Mouse (Mus musculus) megakaryocyte, adult 5-6 weeks (primary cell): Measurements from ENCODE around the gene G430095P16Rik. TPM values are rescaled to one million over a fixed set of nuclear protein-coding genes. Genes with fewer than 3 reads are reported as not detected.

Source experiments
- ATAC-seq: 2 replicates; pipeline ENCODE4 v1.8.0; 2016; ENCODE audit warnings: mild to moderate bottlenecking, inconsistent platforms; ENCODE audit not compliant: poor library complexity, severe bottlenecking
- total RNA-seq, 2 experiments: library from RNA; stranded (forward) in 1 of 2; stranded (reverse) in 1 of 2; fragments of 153-499, 151-499 nt in 1 of 2; fragments of 221-1000, 200-1000 nt in 1 of 2; gene quantifications; 2 replicates each; pipeline versions ENCODE4 v1.2.3 to v1.2.4; 2015 to 2017

G430095P16Rik gene
- total RNA-seq, 2 experiments from 2014 or later: 25.5 to 40.4 TPM

- ATAC-seq: no peak
Measured at GRCm38 (mm10) chr8:84768343-84769095, 45.7 kb downstream of the G430095P16Rik start.

GRCm38 (mm10) chr8:84769324-84769723, 46.5 kb downstream of the G430095P16Rik start:
- no peak for ATAC-seq

- ATAC-seq: no peak
Measured at GRCm38 (mm10) chr8:84770100-84770953, 47.5 kb downstream of the G430095P16Rik start.

GRCm38 (mm10) chr8:84771000-84771687, 48.3 kb downstream of the G430095P16Rik start:
- no peak for ATAC-seq

- ATAC-seq: peak; percentile 34; the same call in 1 of the 2 replicates
Measured at GRCm38 (mm10) chr8:84771941-84772378, 49.2 kb downstream of the G430095P16Rik start.

GRCm38 (mm10) chr8:84772628-84773027, 49.8 kb downstream of the G430095P16Rik start:
- ATAC-seq: no peak

- no peak for ATAC-seq
Measured at GRCm38 (mm10) chr8:84773304-84773703, 50.5 kb downstream of the G430095P16Rik start.

GRCm38 (mm10) chr8:84773833-84774232, 51.0 kb downstream of the G430095P16Rik start:
- ATAC-seq: no peak

- ATAC-seq: no peak
Measured at GRCm38 (mm10) chr8:84774473-84774911, 51.7 kb downstream of the G430095P16Rik start.

- peak; percentile 74 for ATAC-seq
Measured at GRCm38 (mm10) chr8:84775105-84775591, 52.3 kb downstream of the G430095P16Rik start.

- peak; percentile 19; the same call in 1 of the 2 replicates for ATAC-seq
Measured at GRCm38 (mm10) chr8:84775621-84776113, 52.9 kb downstream of the G430095P16Rik start.

Other genes starting within 250 kb of the G430095P16Rik start
- gene Ier2, start 60.2 kb upstream of the G430095P16Rik start, total RNA-seq (2015): 86.1 and 87.5 TPM in 2 replicates
- 62.7 and 65.3 TPM in 2 replicates for gene Ier2, start 60.2 kb upstream of the G430095P16Rik start, total RNA-seq (2017)
- gene Trmt1, start 36.7 kb upstream of the G430095P16Rik start, total RNA-seq (2015): 29.5 and 35.9 TPM in 2 replicates
- gene Trmt1, start 36.7 kb upstream of the G430095P16Rik start, total RNA-seq (2017): 37.6 and 40.4 TPM in 2 replicates
- gene Nacc1, start 35.1 kb upstream of the G430095P16Rik start, total RNA-seq (2015): 42.8 and 43.0 TPM in 2 replicates
- gene Nacc1, start 35.1 kb upstream of the G430095P16Rik start, total RNA-seq (2017): 31.8 and 36.8 TPM in 2 replicates
- 69.0 and 69.9 TPM in 2 replicates for gene Lyl1, start 21.6 kb upstream of the G430095P16Rik start, total RNA-seq (2015)
- gene Lyl1, start 21.6 kb upstream of the G430095P16Rik start, total RNA-seq (2017): 60.3 and 62.0 TPM in 2 replicates
- 23.8 and 26.9 TPM in 2 replicates for gene Nfix, start 77.3 kb downstream of the G430095P16Rik start, total RNA-seq (2015)
- 7.7 and 17.0 TPM in 2 replicates for gene Nfix, start 77.3 kb downstream of the G430095P16Rik start, total RNA-seq (2017)
- gene Dand5, start 99.8 kb downstream of the G430095P16Rik start, total RNA-seq (2015): 1.4 and 2.6 TPM in 2 replicates
- 0.28 and 4.4 TPM in 2 replicates for gene Dand5, start 99.8 kb downstream of the G430095P16Rik start, total RNA-seq (2017)
- 6.3 and 6.6 TPM in 2 replicates for gene Gadd45gip1, start 108.5 kb downstream of the G430095P16Rik start, total RNA-seq (2015)
- gene Gadd45gip1, start 108.5 kb downstream of the G430095P16Rik start, total RNA-seq (2017): 13.9 and 20.5 TPM in 2 replicates
- gene Rad23a, start 117.7 kb downstream of the G430095P16Rik start, total RNA-seq (2015): 35.6 and 36.9 TPM in 2 replicates
- 27.6 and 29.5 TPM in 2 replicates for gene Rad23a, start 117.7 kb downstream of the G430095P16Rik start, total RNA-seq (2017)
- 163 and 187 TPM in 2 replicates for gene Calr, start 123.9 kb downstream of the G430095P16Rik start, total RNA-seq (2015)
- 821 and 830 TPM in 2 replicates for gene Calr, start 123.9 kb downstream of the G430095P16Rik start, total RNA-seq (2017)
- 11.6 and 17.3 TPM in 2 replicates for gene Farsa, start 134.0 kb downstream of the G430095P16Rik start, total RNA-seq (2015)
- gene Farsa, start 134.0 kb downstream of the G430095P16Rik start, total RNA-seq (2017): 49.7 and 53.4 TPM in 2 replicates
- gene Syce2, start 149.1 kb downstream of the G430095P16Rik start, total RNA-seq (2015): 67.7 and 97.1 TPM in 2 replicates
- 46.2 and 47.5 TPM in 2 replicates for gene Syce2, start 149.1 kb downstream of the G430095P16Rik start, total RNA-seq (2017)
- gene Gcdh, start 170.9 kb downstream of the G430095P16Rik start, total RNA-seq (2015): 7.4 and 8.8 TPM in 2 replicates
- 9.7 and 11.9 TPM in 2 replicates for gene Gcdh, start 170.9 kb downstream of the G430095P16Rik start, total RNA-seq (2017)
- 2.0 and 5.2 TPM in 2 replicates for gene Klf1, start 178.9 kb downstream of the G430095P16Rik start, total RNA-seq (2015)
- gene Klf1, start 178.9 kb downstream of the G430095P16Rik start, total RNA-seq (2017): 1.8 and 8.7 TPM in 2 replicates
- gene Dnase2a, start 185.6 kb downstream of the G430095P16Rik start, total RNA-seq (2015): 15.2 and 30.1 TPM in 2 replicates
- gene Dnase2a, start 185.6 kb downstream of the G430095P16Rik start, total RNA-seq (2017): 27.4 and 39.0 TPM in 2 replicates
- gene Mast1, start 214.4 kb downstream of the G430095P16Rik start, total RNA-seq (2015): 0.02 TPM in 1 of 2 replicates, not detected in the other
- 0.07 and 0.08 TPM in 2 replicates for gene Mast1, start 214.4 kb downstream of the G430095P16Rik start, total RNA-seq (2017)
- gene Rtbdn, start 224.0 kb downstream of the G430095P16Rik start, total RNA-seq (2015): not detected in 2 replicates
- not detected in 2 replicates for gene Rtbdn, start 224.0 kb downstream of the G430095P16Rik start, total RNA-seq (2017)
- gene Gm49661, start 246.4 kb downstream of the G430095P16Rik start, total RNA-seq (2015): 3.2 TPM in 1 of 2 replicates, not detected in the other
- gene Gm49661, start 246.4 kb downstream of the G430095P16Rik start, total RNA-seq (2017): not detected in 2 replicates
- 180 and 184 TPM in 2 replicates for gene Prdx2, start 246.6 kb downstream of the G430095P16Rik start, total RNA-seq (2015)
- 230 and 256 TPM in 2 replicates for gene Prdx2, start 246.6 kb downstream of the G430095P16Rik start, total RNA-seq (2017)
- 56.8 and 75.8 TPM in 2 replicates for gene Rnaseh2a, start 246.8 kb downstream of the G430095P16Rik start, total RNA-seq (2015)
- 41.1 and 49.0 TPM in 2 replicates for gene Rnaseh2a, start 246.8 kb downstream of the G430095P16Rik start, total RNA-seq (2017)